Mouse (Mus musculus): ENCODE measurements around the gene Mex3b. TPM values are rescaled to one million over a fixed set of nuclear protein-coding genes. Genes with fewer than 3 reads are reported as not detected.

Mex3b gene
- 1 to 10 TPM; 2.1 TPM for total RNA-seq (2023)

GRCm38 (mm10) chr7:82867271-82868121 is at the start of gene Mex3b:
Gene Mex3b, plus strand, starts transcription at chr7:82867333.

Other genes starting within 250 kb of the Mex3b start
- not detected for gene Saxo2, start 218.8 kb upstream of the Mex3b start, total RNA-seq (2023)
- 10 to 100 TPM; 11.5 to 11.7 TPM for gene Efl1, start 218.7 kb upstream of the Mex3b start, total RNA-seq (2023)

Data from neutrophil, adult 83 days (primary cell).